Mouse (Mus musculus) Muller cell, postnatal 12 days (primary cell): ENCODE measurements at regions not wholly inside any gene's neighbourhood (a gene's known extent, or its start where the extent isn't known, plus 50 kb on each side); places are given as distances from the start of the nearest gene placed in this dataset.
A peak's percentile ranks its signal among the peaks of the same experiment; 100 is the strongest.

Experiments
- DNase-seq: peaks from one replicate; pipeline ENCODE4 v3.0.0-alpha.2; 2015; ENCODE audit errors: inconsistent ontology term

GRCm38 (mm10) chr14:111149653-111150052 is 394.7 kb upstream of the Slitrk6 start:
- peak; percentile 47 for DNase-seq

DNA sequence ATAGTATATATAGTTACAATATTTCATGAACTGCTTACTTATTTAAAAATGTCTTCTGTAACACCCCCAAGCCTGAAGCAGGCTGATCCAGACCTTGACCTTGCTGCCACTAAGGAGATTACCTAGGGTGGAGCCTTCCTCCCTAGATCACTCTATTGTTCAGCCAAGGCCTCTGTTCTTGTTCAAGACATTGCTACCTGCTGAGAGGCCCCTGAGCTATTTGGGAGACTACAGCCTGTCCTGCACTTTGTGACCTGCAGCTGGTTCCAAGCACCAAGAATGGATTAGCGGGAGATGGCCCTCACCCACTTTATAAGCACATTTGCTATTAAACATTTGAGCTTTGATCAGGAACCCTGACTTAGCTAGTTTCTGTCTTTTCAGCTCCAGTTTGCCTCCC is 361.7 kb upstream of the Slitrk6 start:
- no peak for DNase-seq

- no peak for DNase-seq
Observed at GRCm38 (mm10) chr14:111103579-111103978, 348.6 kb upstream of the Slitrk6 start.

- DNase-seq: no peak
Observed at GRCm38 (mm10) chr14:111100257-111100656, 345.3 kb upstream of the Slitrk6 start.

DNA sequence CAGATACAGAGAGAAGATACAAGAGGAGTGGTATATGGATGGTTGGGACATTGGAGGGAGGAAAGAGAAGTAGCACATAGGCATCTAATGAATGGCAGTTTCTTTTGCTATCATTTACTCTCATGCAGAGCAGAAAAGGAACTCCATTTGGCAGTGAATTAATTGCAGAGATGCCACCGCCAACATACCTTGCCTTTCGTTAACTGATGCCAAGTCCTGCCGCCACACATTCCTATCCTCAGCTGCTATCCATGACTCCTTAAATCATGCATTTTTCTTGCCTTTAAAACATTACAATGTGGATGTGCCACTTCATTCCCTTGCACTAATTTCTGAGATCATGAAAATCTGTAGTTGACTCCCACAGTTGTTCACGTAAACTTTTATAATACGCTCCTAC is 341.3 kb upstream of the Slitrk6 start:
- DNase-seq: no peak

- DNase-seq: no peak
Observed at GRCm38 (mm10) chr14:111074517-111074916, 319.6 kb upstream of the Slitrk6 start.

DNA sequence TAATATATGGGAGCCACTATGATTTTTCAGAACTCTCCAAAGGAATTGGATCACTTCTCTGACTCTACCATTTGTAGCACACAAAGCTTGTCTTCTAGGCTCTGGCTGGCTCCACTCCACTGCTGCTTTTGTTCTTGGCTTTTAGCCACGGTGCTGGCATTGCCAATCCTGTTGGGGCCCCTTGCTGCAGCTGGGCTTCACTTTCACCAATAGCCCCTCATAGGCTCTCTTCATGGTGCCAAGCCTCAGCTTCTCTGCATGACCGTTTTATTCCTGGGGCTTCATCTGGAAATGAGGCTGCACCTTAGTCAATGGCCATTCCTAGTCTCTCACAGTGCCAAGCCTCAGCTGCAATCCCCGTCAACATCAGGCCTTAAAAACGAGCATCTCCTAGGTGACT is 318.6 kb upstream of the Slitrk6 start:
- DNase-seq: no peak
